Mouse (Mus musculus): ENCODE data around the gene Zfp827. TPM values are rescaled to one million over a fixed set of nuclear protein-coding genes. Genes with fewer than 3 reads are reported as not detected.

Zfp827 gene
- total RNA-seq (2023), result 10 to 100 TPM; 19.7 to 21.8 TPM

GRCm38 (mm10) chr8:79027977-79028487 is at the start of gene Zfp827:
Gene Zfp827 (plus strand): TSS chr8:79028437.

Other genes starting within 250 kb of the Zfp827 start
- gene Lsm6, start 207.3 kb upstream of the Zfp827 start, total RNA-seq (2023), result 10 to 100 TPM; 59.5 to 61.8 TPM
- gene 1700011L22Rik, start 220.1 kb downstream of the Zfp827 start, total RNA-seq (2023), result not detected